Mouse (Mus musculus): ENCODE results near the gene Ldlrap1.

DNA sequence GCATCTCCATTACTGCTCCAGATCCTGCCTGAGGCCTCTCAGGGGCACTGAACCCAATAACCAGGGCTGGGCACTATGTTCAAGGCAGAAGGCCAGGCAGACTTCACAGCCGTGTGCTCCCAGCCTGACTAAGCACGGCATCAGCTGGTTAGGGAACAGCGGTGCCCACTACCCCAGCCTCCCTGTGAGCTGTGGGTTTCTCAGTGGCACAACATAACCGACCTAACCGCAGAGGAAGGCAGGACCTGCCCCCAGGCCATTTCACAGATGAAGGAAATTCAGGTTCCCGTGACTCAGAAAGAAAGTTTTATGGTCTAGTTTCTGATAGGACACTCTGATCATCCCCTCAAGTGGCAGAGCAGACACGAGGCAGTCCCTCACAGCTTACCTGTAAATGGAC is 10.9 kb downstream of the Ldlrap1 start:
- no peak for TF ChIP-seq USF1 (IDR thresholded peaks at IDR 0.05; ENCODE audit: low read depth)
- TF ChIP-seq TCF3 (IDR thresholded peaks at IDR 0.05; ENCODE audit: insufficient read length, low read depth): no peak
- no peak for TF ChIP-seq MAX (IDR thresholded peaks at IDR 0.05; ENCODE audit: low read depth)
- TF ChIP-seq POLR2A (IDR thresholded peaks at IDR 0.05; ENCODE audit: insufficient read length, low read depth): no peak
